Mouse (Mus musculus) midbrain, postnatal 0 days (tissue): Measurements from ENCODE around the gene Atp10a. TPM values are rescaled to one million over a fixed set of nuclear protein-coding genes. Genes with fewer than 3 reads are reported as not detected.

Experiments
- ATAC-seq: fragments of 200-750 bp; cut with Nextera tagmentation; 2 replicates; pipeline ENCODE4 v1.8.0; 2017; ENCODE audit warnings: moderate number of reproducible peaks, mild to moderate bottlenecking, moderate TSS enrichment, moderate library complexity; ENCODE audit not compliant: low FRiP score
- DNase-seq: peaks from one replicate; pipeline ENCODE4 v3.0.0-alpha.2; 2015; ENCODE audit warnings: low spot score
- H3K27ac ChIP-seq: fragments of 300-500 bp; sonication (generic); 2 replicates; pipeline ENCODE4 v1.5.1; 2014; ENCODE audit warnings: low read depth, mild to moderate bottlenecking, low read length, mixed read lengths
- H3K27me3 ChIP-seq: fragments of 300-500 bp; sonication (generic); 2 replicates; pipeline ENCODE4 v1.6.1; 2014; ENCODE audit warnings: low read length, control low read depth, mixed read lengths; ENCODE audit not compliant: insufficient read depth
- H3K36me3 ChIP-seq: fragments of 300-500 bp; sonication (generic); 2 replicates; pipeline ENCODE4 v1.6.1; 2014; ENCODE audit warnings: low read length, control low read depth, mixed read lengths; ENCODE audit not compliant: insufficient read depth
- H3K4me1 ChIP-seq: fragments of 300-500 bp; sonication (generic); 2 replicates; pipeline ENCODE4 v1.6.1; 2014; ENCODE audit warnings: mild to moderate bottlenecking, control low read depth, antibody characterized with exemption, low read length, mixed read lengths; ENCODE audit not compliant: insufficient read depth
- H3K4me2 ChIP-seq: fragments of 300-500 bp; sonication (generic); 2 replicates; pipeline ENCODE4 v1.6.1; 2014; ENCODE audit warnings: low read depth, mild to moderate bottlenecking, low read length, mixed read lengths; ENCODE audit not compliant: poor library complexity, severe bottlenecking
- H3K4me3 ChIP-seq: fragments of 300-500 bp; sonication (generic); 2 replicates; pipeline ENCODE4 v1.5.1; 2014; ENCODE audit warnings: low read depth, mild to moderate bottlenecking, low read length, moderate library complexity
- H3K9ac ChIP-seq: fragments of 300-500 bp; sonication (generic); replicated peaks from 2 replicates; pipeline ENCODE4 v1.6.1; 2014; ENCODE audit warnings: mild to moderate bottlenecking, low read length, moderate library complexity, mixed read lengths; ENCODE audit not compliant: poor library complexity, severe bottlenecking
- H3K9me3 ChIP-seq: fragments of 300-500 bp; sonication (generic); 2 replicates; pipeline ENCODE4 v1.6.1; 2016; ENCODE audit warnings: low read length, control low read depth
- CTCF ChIP-seq: IDR thresholded peaks from 2 replicates; pipeline ENCODE4 v1.5.1; 2016; ENCODE audit warnings: antibody characterized with exemption, mild to moderate bottlenecking
- WGBS: fragments of 180-500 bp; shearing (Covaris S2); extraction: QIAGEN DNeasy Blood & Tissue Kit; methylation state at CpG from one replicate; pipeline ENCODE4 v1.1.7; 2014; 5-methylcytosine and 5-hydroxymethylcytosine counted together
- polyA plus RNA-seq: library from polyadenylated mRNA; unstranded; fragments of >200 nt; fragmentation: Nextera tagmentation; extraction: Ambion mirVana; gene quantifications from 2 replicates; pipeline ENCODE4 v1.2.1, GENCODE M21; 2015
- total RNA-seq: library from RNA; depleted of rRNA; stranded (reverse); fragments of >200 nt; gene quantifications from 2 replicates; pipeline ENCODE4 v1.2.3, GENCODE M21; 2014

Gene Atp10a
- total and polyA plus RNA-seq, 2 experiments from 2014 or later, result 1.5 to 5.8 TPM

DNA sequence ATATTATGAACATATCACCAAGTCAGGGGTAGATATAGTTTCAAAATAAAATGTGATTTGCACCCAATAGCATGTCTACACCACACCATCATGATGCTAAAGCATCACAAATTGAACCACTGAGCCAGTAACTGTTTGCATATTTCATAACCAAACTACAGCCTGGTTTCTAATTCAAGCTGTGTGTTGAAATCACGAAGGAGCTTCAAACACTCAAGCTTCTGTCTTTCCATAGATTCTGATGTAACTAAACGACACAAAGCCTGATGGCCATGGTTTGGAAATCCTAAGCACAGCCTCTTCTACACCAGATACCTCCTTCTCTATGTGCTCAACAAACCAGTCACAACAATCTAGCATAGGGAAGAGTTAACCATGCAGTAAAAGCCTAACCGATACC lies 207.2 kb downstream of the Atp10a start:
- H3K27ac ChIP-seq, result no peak overlapping the region
- H3K4me3 ChIP-seq, result no peak overlapping the region
- no peaks in the 10 kb centered on the region for H3K36me3 ChIP-seq
- no peak for DNase-seq
- H3K27me3 ChIP-seq, result no peaks in the 10 kb centered on the region
- H3K4me1 ChIP-seq, result no peaks in the 10 kb centered on the region
- 0 out of 2 replicates have a peak, but pooled peaks cover 3% of the 10 kb centered on the region for H3K9me3 ChIP-seq
- H3K4me2 ChIP-seq, result no peak overlapping the region
- no peak overlapping the region for H3K9ac ChIP-seq
- 92% methylated on average over 3 of the region's 3 CpGs for WGBS
- no peak for TF ChIP-seq CTCF
- no peak for ATAC-seq

GRCm38 (mm10) chr7:58866865-58867614 lies 211.1 kb downstream of the Atp10a start:
- no peak for TF ChIP-seq CTCF
- Histone ChIP-seq H3K27me3 (no peaks in the 10 kb centered on the region), H3K9ac (no peak overlapping the region), H3K4me2 (no peak overlapping the region), H3K27ac (no peak overlapping the region), H3K4me1 (no peaks in the 10 kb centered on the region), H3K36me3 (no peaks in the 10 kb centered on the region), H3K4me3 (no peak overlapping the region), H3K9me3 (0 out of 2 replicates have a peak, but pooled peaks cover 3% of the 10 kb centered on the region)
- no peak for DNase-seq
- ATAC-seq, result no peak
- WGBS, result 22% methylated on average over 4 of the region's 4 CpGs

- no peaks in the 10 kb centered on the region for H3K36me3 ChIP-seq
- H3K27me3 ChIP-seq, result no peaks in the 10 kb centered on the region
- H3K9ac ChIP-seq, result no peak overlapping the region
- H3K4me3 ChIP-seq, result no peak overlapping the region
- no peaks in the 10 kb centered on the region for H3K4me1 ChIP-seq
- no peaks in the 10 kb centered on the region for H3K9me3 ChIP-seq
- peak; percentile 31 for DNase-seq
- peak; percentile 60 for TF ChIP-seq CTCF
- ATAC-seq, result no peak
- H3K27ac ChIP-seq, result no peak overlapping the region
- H3K4me2 ChIP-seq, result no peak overlapping the region
- 48% methylated on average over 1 of the region's 1 CpGs for WGBS
Measured at GRCm38 (mm10) chr7:58870661-58871060, 214.7 kb downstream of the Atp10a start.

- Histone ChIP-seq H3K9ac (no peak overlapping the region), H3K4me2 (no peak overlapping the region), H3K9me3 (no peaks in the 10 kb centered on the region), H3K27me3 (no peaks in the 10 kb centered on the region), H3K4me3 (no peak overlapping the region), H3K27ac (no peak overlapping the region), H3K4me1 (no peaks in the 10 kb centered on the region), H3K36me3 (no peaks in the 10 kb centered on the region)
- 84% methylated on average over 1 of the region's 1 CpGs for WGBS
- TF ChIP-seq CTCF, result no peak
- ATAC-seq, result no peak
- no peak for DNase-seq
Measured at GRCm38 (mm10) chr7:58873676-58874075, 217.7 kb downstream of the Atp10a start.
